In genomic region chr11:77802341-77802865, GRCm38 (mm10) we compare ENCODE assay signal across 8 mouse cellular contexts. TPM values are rescaled to one million over a fixed set of nuclear protein-coding genes. Genes with fewer than 3 reads are reported as not detected.
DNase-seq lines count a peak whose midpoint lies in the region; ATAC-seq and TF ChIP-seq lines count a peak whose summit lies in the region.

No protein-coding gene starts in this region.

- ATAC-seq in limb, embryonic 14.5 days (ENCODE audit: low FRiP score, low read depth) = no peak
- ATAC-seq in midbrain, embryonic 13.5 days = no peak

- H3K36me3 ChIP-seq in limb, embryonic 14.5 days (ENCODE audit: control insufficient read depth, insufficient read depth, low read length) = peaks cover 3% of the 10 kb centered on the region; the same call in 1 of the 2 replicates
- no peaks in the 10 kb centered on the region for H3K36me3 ChIP-seq in midbrain, embryonic 13.5 days

- peaks cover 9% of the 10 kb centered on the region for H3K4me1 ChIP-seq in limb, embryonic 14.5 days (ENCODE audit: control insufficient read depth, insufficient read depth, low read length)
- peaks cover 34% of the 10 kb centered on the region for H3K4me1 ChIP-seq in midbrain, embryonic 13.5 days (replicated peaks)

- H3K9ac ChIP-seq in limb, embryonic 14.5 days (ENCODE audit: low read depth, low read length, severe bottlenecking) = no peak overlapping the region
- no peak overlapping the region for H3K9ac ChIP-seq in midbrain, embryonic 13.5 days (replicated peaks)

- WGBS in limb, embryonic 14.5 days = 66% methylated on average over 8 of the region's 9 CpGs
- 75% methylated on average over 9 of the region's 9 CpGs for WGBS in midbrain, embryonic 13.5 days

- no peak for TF ChIP-seq POLR2A in limb, embryonic 14.5 days (IDR thresholded peaks at IDR 0.05; ENCODE audit: borderline replicate concordance, extremely low read depth, insufficient read depth, insufficient read length)

- no peaks in the 10 kb centered on the region for H3K27me3 ChIP-seq in limb, embryonic 14.5 days (ENCODE audit: control insufficient read depth, insufficient read depth, low read length)
- no peaks in the 10 kb centered on the region for H3K27me3 ChIP-seq in midbrain, embryonic 13.5 days

- peak; percentile 69 for DNase-seq in layer of hippocampus, adult 9-11 months
- no peak for DNase-seq in layer of hippocampus, postnatal 36 days
- peak; percentile 57 to 73 for DNase-seq in gastrocnemius, adult 8-10 months (ENCODE audit: low spot score in 2 of 2)
- DNase-seq in limb, embryonic 14.5 days (ENCODE audit: low spot score) = no peak
- DNase-seq in natural killer cell, adult 2 months (ENCODE audit: low spot score in 2 of 2) = peak; percentile 45 to 59
- no peak for DNase-seq in urinary bladder, adult 18-20 months (ENCODE audit: low spot score in 2 of 2)
- DNase-seq in adrenal gland, adult 8-10 months = no peak

- no peak overlapping the region for H3K27ac ChIP-seq in limb, embryonic 14.5 days (replicated peaks; ENCODE audit: low read depth, low read length)
- H3K27ac ChIP-seq in midbrain, embryonic 13.5 days = no peak overlapping the region

- H3K9me3 ChIP-seq in limb, embryonic 14.5 days (ENCODE audit: control insufficient read depth, low read length) = no peaks in the 10 kb centered on the region
- H3K9me3 ChIP-seq in midbrain, embryonic 13.5 days = no peaks in the 10 kb centered on the region

- H3K4me2 ChIP-seq in limb, embryonic 14.5 days (replicated peaks; ENCODE audit: low read depth, low read length, severe bottlenecking) = peak overlapping the region; percentile 15; the same call in 1 of the 2 replicates
- H3K4me2 ChIP-seq in midbrain, embryonic 13.5 days (replicated peaks) = no peak overlapping the region

- H3K4me3 ChIP-seq in limb, embryonic 14.5 days (replicated peaks; ENCODE audit: low read length) = no peak overlapping the region
- no peak overlapping the region for H3K4me3 ChIP-seq in midbrain, embryonic 13.5 days (replicated peaks)

RNA-seq across cellular contexts. Expression of gene Gm10277, which starts 14.9 kb away (rescaled TPM):
- not detected for total RNA-seq in layer of hippocampus, postnatal 36 days (2021)
- total RNA-seq in gastrocnemius, adult 8-10 months (2022) = not detected
- not detected in 2 replicates for polyA plus RNA-seq in limb, embryonic 14.5 days (2012; rRNA removed)
- polyA plus RNA-seq in limb, embryonic 14.5 days (2014; fragmentation: Nextera tagmentation; extraction: Ambion mirVana) = 0.75 and 0.89 TPM in 2 replicates
- not detected for total RNA-seq in adrenal gland, adult 8-10 months (2022)
- polyA plus RNA-seq in midbrain, embryonic 13.5 days (2015; fragmentation: Nextera tagmentation; extraction: Ambion mirVana) = 2.9 and 3.4 TPM in 2 replicates

RNA-seq across cellular contexts. Expression of gene Myo18a, which starts 39.4 kb away (rescaled TPM):
- 100 to 1,000 TPM; 136 to 158 TPM for total RNA-seq in layer of hippocampus, postnatal 36 days (2021)
- 100 to 1,000 TPM; 309 to 400 (median 330) TPM for total RNA-seq in gastrocnemius, adult 8-10 months (2022)
- polyA plus RNA-seq in limb, embryonic 14.5 days (2012; rRNA removed) = 42.9 and 47.0 TPM in 2 replicates
- polyA plus RNA-seq in limb, embryonic 14.5 days (2014; fragmentation: Nextera tagmentation; extraction: Ambion mirVana) = 43.5 and 45.3 TPM in 2 replicates
- 100 to 1,000 TPM in 2 of 4 experiments, 10 to 100 TPM in 2; 61.9 to 158 (median 94.7) TPM for total RNA-seq in adrenal gland, adult 8-10 months (2022)
- 53.2 and 54.4 TPM in 2 replicates for polyA plus RNA-seq in midbrain, embryonic 13.5 days (2015; fragmentation: Nextera tagmentation; extraction: Ambion mirVana)

Comparison
In these comparisons a context has a peak if more than half of its experiments do, and no peak if none do; other contexts are left out.
1. DNase-seq: peak in layer of hippocampus, adult 9-11 months (single experiment), gastrocnemius, adult 8-10 months (2 of 2) and natural killer cell, adult 2 months (2 of 2); none in layer of hippocampus, postnatal 36 days (0 of 2), limb, embryonic 14.5 days (single experiment), urinary bladder, adult 18-20 months (0 of 2) and adrenal gland, adult 8-10 months (single experiment).